Mouse (Mus musculus) testis, adult 2 months (tissue): Measurements from ENCODE around the gene Sstr5.

Experiments
- CTCF ChIP-seq: fragments of 200-500 bp; IDR thresholded peaks from 2 replicates; pipeline ENCODE4 v1.5.1; 2012; ENCODE audit warnings: low read depth, mild to moderate bottlenecking, inconsistent platforms, low read length, moderate library complexity; ENCODE audit not compliant: control insufficient read depth, insufficient read depth, insufficient replicate concordance
- POLR2A ChIP-seq: fragments of 200-500 bp; IDR thresholded peaks from 2 replicates; pipeline ENCODE4 v1.6.1; 2012; ENCODE audit warnings: low read depth, mild to moderate bottlenecking, inconsistent platforms, low read length, moderate library complexity; ENCODE audit not compliant: control insufficient read depth

GRCm38 (mm10) chr17:25441417-25441816, 55.7 kb downstream of the Sstr5 start:
- TF ChIP-seq CTCF = no peak
- TF ChIP-seq POLR2A = no peak
